Mouse (Mus musculus): Measurements from ENCODE around the gene Krtap17-1.

GRCm38 (mm10) chr11:100013691-100014171 is 19.9 kb upstream of the Krtap17-1 start:
- TF ChIP-seq CTCF (IDR thresholded peaks at IDR 0.05; ENCODE audit: low read depth): no peak
- TF ChIP-seq EP300 (optimal IDR thresholded peaks at IDR 0.05): no peak

Data from stomach, postnatal 0 days (tissue).